Mouse (Mus musculus) activated CD4-positive, CD25-positive, alpha-beta regulatory T cell, adult 4 months (primary cell): ENCODE measurements around the gene Hs3st1. TPM values are rescaled to one million over a fixed set of nuclear protein-coding genes. Genes with fewer than 3 reads are reported as not detected.

Experiments used
- ATAC-seq: one replicate; pipeline ENCODE4 v1.8.0; 2017
- polyA plus RNA-seq, 2 experiments: library from polyadenylated mRNA; unstranded; fragments of 100-300 nt; shearing (Covaris generic); gene quantifications; one replicate each; pipeline ENCODE4 v1.2.1; 2017

Hs3st1 gene
- polyA plus RNA-seq, 2 experiments from 2014 or later, result 0.30 TPM; not detected in 1

DNA sequence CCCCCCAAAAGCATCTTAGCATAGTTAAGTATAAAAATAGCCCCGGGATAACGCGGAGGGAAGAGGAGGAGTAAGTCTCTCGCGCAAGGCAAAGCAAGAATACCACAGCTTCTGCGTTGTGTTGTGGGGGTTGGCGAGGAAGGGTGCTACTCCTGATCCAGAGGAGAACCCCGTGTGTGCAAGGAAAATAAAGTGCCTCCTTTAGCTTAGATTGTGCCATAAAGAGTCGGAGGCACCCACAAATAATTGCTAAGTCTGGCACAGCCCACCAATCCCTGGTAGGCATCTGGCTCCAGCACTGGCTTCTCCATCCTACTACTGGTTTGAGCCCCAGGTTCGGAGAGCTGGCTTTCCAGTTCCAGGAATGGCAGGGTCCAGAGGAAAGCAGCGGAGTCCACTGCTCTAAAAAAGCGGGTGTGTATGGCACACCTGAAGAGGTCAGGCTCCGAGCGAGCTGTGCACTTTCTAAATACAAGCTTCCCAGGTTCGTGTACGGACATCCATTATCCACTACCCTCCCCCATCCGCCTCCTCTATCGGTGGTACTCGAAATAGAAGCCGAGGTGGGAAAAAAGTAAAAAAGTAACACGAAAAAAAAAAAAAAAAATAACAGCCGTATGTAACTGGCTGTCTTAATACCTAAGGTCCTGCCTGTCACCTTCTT lies 111.9 kb downstream of the Hs3st1 start:
- ATAC-seq, result no peak

DNA sequence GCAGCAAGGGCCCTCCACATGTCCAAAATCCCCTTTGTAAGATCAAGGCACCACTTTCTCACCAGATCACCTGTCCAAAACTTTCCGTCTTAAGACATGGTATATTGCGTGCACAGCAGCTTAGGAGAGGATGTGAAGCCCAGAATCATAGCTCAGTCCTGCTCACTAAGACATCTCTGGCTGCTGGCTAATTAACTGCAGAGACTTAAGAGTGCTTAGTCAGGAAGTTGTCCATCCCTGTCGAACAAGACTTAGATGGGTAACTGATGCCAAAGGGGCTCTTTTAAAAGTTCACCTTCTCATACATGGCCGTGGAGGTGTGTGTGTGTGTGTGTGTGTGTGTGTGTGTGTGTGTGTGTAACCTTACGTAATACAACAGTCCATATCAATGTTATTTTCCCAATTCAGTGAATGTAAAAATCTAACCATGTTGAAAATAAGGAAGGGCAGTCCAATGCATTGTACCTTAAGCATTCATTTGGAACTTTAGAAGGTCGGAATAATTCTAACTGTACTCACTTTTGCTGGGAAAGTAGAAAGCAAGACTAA lies 113.0 kb downstream of the Hs3st1 start:
- ATAC-seq, result no peak

DNA sequence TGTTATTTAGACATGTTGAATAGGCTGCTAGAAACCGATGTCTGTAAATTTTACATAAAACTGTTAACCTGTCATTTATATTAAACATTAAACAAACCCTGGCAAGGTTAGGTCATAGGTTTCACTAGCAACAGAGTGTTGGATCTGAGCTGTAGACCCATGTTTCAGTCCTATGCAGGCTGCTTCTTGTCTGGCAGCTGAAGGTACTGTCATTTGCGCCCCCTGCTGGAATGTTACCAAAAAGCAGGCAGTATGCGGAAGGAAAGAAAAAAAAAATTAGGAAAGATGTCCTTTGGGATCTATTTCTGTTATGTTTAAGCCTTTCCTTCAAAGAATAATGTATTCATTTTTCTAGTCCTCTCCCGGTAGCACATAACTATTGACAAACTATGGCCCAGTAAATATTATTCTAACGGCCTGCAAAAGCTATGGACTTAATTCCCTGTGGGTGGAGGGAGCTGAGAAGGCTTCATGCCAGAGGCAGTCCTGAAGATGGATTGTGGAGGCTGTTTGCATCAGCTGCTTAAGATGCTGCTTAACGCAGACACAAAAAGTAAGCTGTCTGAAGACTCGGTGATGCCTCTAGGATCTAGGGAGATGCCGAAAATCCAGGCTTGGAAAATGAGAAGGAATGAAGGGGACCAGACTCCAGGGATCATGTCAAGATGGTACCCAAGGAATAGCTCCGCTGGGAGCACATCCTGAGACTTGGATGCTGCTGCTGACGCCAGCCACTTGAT lies 115.7 kb downstream of the Hs3st1 start:
- ATAC-seq, result no peak

DNA sequence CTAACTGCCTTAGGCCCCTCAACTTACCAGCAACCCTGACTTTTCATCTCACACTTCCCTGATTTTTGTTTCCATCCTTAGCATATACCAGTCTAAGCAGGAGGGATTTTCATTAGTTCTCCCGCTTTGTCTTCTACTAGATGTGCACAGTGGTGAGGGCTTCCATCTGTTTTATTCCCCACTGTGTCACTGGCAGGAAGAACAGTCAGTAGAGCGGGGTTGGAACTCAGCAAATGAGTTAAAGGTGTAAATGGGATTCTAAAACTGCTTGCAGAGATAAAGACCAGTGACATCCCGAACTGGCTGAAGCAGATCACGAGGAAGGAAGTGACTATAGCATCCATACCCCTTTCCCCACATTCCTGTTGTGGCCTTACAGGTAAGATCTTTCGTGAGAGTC lies 116.3 kb downstream of the Hs3st1 start:
- no peak for ATAC-seq

DNA sequence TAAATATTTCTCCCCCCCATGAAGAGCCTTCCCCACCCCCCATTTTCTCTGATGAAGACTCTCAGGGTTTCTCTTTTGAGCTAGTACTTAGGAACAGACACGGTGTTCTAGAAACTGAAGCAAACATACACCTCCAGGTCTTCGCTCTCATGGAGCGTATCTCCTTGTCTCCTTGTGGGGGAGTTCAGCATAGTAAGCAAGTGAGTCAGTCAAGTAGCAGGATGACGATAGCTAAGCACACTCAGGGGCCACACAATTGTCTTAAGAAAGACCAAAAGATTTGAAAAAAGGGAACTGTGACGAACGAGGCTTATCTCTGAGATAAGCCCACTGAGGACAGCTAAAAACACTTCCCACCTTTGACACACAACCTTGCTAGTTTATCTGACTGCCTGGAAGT lies 117.4 kb downstream of the Hs3st1 start:
- no peak for ATAC-seq

DNA sequence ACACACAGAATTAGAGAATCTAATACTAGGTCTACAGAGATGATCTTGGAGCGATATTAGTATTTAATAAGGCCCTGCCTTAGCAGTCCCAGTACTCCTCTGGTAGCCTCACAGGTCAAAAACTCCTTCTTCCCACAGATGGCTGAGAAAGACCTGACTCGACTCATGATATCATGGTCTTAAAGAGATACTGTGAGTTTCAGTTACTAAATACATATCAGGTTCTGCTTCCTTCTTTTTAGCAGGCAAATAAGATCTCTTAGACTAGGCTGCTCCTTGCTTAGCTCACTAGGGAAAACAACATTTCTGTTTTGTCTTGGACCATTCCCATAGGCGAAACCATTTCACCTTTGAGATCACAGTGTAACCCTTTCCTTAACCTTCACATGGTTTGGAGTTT lies 119.2 kb downstream of the Hs3st1 start:
- ATAC-seq, result no peak

DNA sequence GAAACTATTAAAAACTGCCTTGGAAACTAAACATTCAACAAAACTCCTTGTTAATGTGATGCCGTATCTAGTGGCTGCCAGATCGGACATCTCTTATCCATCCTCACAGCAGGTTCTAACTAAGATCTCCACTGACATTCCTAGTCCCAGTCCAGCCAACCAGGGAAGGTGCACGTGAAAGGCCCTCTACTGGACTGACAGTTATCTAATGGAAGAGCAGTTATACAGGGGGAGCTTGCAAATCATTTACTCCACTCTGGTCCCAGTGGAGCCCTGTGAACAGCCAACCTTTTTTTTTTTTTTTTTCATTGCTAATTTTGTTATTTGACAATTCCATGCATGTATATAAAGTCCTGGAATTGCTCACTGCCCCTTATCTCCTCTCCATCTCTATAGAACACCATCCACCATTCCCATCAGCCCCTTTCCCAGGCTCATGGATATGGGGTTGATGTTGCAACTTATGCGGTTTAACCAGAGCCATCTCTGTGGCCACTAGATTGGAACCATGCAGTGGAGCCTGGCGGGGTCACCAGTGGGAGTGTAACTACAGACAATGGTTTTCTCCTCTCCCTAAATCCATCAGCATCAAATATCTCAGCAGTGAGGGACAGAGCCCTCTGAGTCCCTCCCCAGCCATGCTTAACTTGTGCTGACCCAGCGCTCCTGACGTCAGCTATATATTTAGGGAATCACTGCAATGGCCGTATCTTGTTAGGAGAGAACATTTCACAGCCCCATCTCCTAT lies 120.8 kb downstream of the Hs3st1 start:
- ATAC-seq, result no peak

DNA sequence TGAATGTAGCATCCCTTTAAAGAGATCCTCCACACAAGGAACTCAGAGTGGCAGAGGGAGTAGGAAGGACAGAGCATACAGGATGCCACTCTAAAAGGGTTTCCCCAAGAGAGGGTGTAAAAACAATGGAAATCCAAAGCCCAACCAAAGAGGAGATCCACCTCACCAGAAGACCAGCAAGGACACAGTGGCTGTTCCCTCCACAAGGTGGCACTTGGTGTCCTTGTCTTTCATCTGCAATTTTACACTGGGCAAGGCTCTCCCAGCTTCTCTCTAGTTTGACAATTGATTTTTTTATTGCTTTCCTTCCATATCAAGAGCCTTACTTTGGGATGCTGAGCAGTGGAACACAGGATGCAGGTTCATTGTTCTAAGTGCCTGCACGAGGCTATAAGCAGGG lies 122.1 kb downstream of the Hs3st1 start:
- ATAC-seq, result no peak

DNA sequence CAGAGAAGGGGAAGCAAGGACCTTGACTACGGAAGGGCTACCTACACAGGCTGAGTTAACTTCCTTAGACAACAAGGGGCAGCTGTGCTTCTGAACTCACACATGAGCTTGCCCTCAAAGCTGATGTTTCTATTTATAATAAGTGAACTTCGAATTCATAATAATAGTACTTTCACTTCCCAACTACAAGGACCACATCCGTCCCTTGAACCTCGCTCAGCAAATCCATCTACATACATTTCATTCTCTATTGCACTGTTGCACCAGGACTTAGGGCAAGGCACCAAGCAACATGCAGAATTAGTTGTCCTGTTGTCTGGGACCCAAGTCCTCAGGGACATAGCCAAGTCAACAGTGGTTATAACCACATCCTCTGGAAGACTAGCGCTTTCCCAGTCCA lies 124.4 kb downstream of the Hs3st1 start:
- ATAC-seq, result no peak

DNA sequence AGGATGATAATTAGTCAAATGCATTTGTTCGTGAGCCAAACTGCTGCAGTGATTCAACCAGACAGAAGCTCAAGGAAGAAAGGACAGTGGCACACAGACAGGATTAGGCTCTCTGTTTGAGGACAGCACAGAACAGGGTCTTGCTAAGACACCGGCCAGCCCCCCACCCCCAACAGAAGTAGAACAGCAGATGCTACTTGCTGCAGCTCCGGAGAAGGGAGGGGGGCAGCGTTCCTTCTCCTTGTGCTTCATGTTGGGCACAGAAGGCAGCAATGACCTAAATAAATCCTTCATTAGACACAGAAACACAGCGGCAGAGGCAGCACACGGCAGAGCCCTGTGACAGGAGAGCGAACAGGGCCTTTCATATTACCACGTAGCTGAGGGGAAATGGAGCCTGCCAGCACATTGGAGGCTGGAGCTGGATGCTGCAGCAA lies 130.2 kb downstream of the Hs3st1 start:
- no peak for ATAC-seq

DNA sequence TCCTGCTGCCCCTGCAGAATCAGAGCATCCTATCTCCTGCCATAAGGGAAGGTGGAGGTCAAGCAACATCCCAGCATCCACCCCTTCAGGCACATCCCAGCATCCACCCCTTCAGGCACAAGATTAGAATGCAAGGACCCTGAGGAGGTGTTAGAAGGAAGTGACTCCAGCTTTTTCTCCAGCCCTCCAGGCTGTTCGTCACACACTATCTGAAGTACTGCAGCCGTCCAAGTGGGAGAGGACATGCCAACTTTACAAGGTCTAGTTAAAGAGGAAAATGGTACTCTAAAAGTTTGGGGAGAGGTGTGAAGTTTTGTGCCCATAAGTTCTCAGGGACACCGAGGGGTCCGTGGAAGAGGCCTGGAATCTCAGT lies 131.1 kb downstream of the Hs3st1 start:
- no peak for ATAC-seq

DNA sequence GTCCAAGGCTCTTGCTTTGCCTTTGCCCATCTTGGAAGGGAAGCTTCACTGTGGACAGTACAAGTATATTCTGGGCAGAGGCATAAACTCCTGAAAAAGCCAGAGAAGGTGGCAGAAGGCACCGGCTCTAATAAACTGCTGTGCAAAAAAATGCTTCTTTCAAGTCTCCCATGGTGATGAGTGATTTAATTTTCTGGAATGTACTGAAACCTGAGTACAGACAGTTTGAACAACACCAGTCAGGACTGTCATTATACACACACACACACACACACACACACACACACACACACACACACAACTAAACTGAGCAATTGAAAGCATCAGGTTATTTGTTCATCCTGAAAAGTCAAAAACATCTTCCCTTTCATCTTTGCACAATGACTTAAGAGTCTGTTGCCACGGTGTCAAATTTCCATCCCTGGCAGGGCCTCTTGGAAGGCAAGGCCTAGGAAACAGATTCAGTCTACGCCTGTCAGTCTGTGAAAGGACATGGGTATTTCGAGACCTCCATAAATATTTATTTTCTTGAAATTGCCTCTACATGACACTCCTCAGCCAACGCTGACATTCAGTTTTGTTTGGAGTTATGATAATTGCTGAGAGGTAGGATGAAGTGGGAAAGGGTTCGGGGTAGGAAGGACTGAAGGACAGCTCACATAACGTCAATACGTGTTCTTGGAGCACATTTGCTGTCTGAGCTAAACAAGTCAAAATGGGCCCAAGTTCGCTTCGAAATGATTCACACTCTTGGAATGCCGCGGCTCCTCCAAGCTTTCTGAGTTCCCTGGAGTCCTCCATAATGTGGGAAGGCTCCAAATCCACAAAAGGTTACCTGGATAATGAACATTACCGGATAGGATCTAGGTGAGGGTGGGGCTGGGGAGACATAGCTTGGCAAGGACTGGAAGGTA lies 131.7 kb downstream of the Hs3st1 start:
- no peak for ATAC-seq

DNA sequence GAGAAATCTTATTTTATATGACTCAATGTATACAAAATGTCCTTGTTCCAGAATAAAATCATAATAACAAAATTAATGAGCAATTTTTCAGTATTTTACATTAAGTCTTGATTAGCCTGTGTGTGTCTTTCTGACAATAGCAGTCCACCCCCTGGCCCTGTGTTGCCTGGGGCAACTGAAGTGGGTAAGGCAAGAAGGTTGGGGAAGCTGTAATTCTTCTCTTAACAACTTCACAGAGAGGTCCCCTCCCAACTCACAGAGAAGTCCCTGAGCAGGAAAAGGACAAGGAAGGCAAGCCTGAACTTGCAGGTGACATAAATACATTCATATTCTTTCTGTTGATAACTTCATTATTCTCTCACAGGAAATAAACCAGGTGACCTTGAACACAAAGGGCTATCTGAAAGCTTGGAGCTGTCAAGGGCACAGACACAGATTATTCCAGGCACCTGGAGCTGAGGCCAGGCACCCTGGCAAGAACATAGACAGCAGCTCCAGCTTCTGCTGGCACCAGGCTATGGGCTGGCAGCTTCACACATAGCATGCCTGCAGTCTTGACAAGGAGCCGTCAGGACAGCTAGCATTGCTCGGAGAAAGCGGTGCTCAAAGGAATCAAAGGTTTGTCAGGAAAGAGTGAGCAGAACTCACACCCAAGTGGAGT lies 134.9 kb downstream of the Hs3st1 start:
- ATAC-seq, result no peak

DNA sequence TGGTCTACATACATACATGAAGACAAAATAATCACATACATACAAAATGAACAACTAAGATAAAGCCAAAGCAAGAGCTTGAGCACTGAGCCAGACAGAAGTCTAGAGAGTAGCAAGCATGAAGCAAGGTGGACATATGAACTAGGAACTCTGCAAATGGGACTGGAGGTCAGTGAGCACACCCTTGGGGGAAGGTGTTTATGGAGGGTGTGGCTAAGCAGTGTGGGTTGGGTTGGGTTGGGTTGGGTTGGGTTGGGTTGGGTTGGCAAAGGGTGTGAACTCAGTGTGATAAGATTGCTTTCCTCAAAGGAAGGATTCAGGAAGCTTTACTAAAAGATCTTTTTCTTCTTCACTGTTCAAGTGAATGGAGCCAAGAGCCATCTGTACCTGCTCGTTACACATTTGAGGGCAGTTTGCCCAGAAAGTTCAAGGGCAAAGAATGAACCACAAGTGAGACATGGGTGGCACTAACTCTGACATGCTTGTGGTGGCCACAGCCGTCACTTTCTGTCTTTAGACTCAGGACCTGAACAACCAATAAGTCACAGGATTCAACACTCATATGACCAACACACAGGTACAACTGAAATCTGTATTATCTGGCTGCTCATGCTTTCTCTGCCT lies 137.8 kb downstream of the Hs3st1 start:
- ATAC-seq, result no peak

DNA sequence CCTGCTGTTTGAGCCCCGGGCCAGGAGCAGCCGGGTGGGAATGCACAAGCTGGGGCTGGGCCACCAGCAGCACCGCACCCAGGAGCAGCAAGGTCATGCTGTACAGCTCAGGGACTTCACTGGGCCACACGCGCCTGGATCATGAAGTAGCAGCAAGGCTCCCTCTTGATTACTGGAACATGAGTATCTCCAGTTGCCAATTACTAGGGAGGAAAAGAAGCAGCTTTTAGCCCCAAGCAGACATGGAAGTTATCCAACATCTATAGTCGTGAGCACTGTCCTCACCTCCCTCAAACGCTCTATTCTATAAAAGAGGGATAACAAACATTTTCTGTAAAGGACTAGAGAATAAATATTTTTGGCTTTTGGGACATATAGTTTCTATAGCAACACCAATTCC lies 140.1 kb downstream of the Hs3st1 start:
- no peak for ATAC-seq

DNA sequence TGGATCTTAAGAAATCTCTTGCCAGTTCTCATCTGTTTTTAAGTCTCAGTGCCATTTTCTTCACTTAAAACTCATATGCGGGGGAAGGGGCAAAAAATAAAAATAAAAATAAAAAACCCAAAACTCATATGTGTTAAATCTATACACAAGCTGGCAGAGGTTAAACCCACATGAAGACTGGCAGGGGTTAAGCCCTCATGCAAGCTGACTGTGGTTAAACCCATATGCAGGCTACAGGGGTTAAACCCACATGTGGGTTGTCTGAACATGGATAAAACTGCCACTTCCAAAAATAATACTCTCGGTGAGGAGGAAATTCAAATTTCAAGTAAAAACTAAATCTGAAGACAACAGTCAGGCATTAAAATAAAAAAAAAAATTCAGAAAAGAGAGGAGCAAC lies 141.7 kb downstream of the Hs3st1 start:
- no peak for ATAC-seq

DNA sequence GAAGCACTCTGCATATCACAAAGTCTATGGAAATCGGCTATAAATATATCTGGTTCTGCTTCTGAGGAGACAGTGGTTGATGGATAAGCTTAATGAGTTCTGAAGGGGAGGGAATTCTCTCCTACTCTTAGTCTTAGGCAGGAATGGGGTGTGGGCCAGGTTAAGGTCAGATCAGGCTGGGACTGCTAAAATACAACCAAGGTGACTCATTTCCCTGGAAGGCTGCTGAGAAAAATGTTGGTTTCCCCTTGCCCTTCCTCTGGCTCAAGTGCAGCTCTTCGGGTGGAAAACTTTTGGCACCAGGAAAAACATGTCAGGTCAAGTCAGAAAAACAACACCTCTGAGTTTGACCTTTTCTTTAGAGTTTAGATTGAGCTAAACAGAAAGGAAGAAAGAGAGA lies 143.0 kb downstream of the Hs3st1 start:
- ATAC-seq, result no peak

DNA sequence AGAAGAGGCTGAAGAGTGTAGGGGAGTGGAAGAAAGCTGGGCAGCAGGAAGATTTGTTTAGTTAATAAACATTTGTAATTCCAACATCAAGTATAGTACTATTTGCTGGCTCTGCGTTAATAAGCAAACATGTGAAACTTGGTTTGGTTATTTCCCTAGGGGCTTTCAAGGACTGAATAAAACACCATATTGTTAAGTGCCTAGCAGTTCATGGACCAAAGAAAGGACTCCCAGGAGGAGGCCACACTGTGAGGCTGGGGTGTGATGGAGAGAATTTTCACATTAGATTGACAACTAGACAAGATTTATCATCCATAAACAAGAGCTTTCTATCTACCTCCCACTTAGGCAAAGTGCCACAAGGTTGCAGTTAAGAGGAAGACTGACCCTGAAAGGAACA lies 147.0 kb downstream of the Hs3st1 start:
- no peak for ATAC-seq

DNA sequence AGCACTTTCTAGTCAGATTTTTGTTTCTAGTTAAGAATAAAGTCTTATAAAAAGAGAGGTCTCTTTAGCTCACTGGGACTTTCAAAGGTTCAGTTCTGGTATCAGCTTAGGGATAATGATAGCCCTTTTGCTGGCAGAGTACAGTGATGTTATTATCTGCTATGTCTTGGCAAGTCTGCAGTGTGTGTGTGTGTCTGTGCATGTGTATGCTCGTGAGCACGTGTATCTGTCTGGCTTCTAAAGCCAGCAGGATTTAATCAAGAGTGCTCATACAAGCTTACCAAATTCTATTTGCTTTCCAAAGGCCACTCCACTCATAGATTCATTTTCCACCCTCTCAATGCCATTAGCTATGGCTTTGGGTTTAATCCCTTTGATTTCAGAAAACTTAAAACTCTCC lies 160.5 kb downstream of the Hs3st1 start:
- no peak for ATAC-seq
